Mouse (Mus musculus): ENCODE measurements around the gene Ddi1.
"Not testable (repeated sequence)": the region's sequence is repeated elsewhere in the genome, so short reads cannot be mapped to it uniquely, and the experiment has no call there.

The Ddi1 gene

DNA sequence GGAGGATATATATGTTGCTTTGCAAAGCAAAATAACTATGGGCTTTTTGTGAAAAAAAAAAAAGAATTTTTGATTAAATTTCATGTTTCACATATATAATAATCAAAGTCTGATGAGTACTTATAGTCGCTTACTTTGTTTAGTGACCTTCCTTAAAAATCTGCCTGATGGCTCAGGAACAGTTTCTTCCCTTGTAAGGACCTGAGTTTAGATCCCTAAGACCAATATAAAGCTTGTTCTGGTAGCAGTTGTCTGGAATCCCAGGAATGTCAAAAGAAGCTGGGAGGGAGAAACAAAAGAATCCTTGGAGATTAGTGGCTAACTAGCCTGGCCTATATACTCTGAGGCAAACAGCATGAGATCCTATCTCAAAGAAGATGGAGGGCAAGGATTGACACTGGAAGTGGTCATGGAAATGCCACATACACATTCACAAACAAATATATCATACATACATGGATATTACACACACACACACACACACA, at the start of gene Ddi1:
Gene Ddi1 (minus strand): TSS at position 51 of the 485 bp plus-strand sequence.
- no peak for DNase-seq

DNA sequence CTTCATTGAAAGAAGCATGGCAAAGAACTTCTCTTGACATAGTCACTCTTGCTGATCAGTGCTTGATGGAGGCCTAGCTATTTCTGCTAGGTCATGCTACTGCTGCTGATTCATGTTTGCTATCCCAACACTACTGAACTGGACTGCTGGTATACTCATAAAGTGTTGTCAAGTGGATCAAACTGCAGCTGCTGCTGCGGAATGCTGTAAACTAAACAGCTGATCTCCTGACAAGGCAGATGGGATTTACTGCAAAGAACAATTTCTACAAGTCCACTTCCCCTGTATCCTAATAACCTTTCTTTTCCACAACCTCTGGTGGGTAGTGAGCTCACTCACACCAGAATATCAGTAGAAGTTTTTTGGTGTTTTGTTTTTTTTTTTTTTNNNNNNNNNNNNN, 47.5 kb upstream of the Ddi1 start:
- DNase-seq, result no peak

DNA sequence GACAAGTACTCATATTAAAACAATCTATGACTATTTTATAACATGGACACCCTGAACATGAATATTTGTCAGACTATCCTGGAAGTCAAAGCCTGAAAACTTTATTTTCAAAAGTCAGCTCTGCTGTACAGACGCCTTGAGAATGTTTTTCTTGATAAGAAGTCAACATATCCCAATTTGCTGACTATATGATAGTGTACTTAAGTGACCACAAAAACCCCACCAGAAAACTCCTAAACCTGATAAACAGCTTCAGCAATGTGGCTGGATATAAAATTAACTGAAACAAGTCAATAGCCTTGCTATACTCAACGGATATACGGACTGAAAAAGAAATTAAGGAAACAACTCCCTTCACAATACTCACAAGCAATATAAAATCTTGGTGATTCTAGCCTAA, 36.2 kb upstream of the Ddi1 start:
- DNase-seq, result no peak

DNA sequence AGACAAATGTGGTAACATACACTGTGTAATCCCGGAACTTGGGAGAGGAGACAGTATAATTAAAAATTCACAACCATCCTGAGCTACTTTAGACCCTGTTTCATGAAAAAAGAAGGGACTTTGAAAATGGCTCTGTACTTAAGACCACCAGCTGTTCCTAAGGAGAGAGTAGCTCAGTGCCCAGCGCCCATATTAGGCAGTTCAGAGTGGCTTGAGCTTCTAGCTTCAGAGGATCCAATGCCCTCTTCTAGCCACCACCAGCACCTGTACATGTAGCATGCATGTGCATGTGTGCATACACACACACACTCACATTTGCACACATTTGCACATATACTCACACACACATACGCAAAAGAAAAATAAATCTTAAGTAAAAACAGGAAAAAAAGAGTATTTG, 34.9 kb upstream of the Ddi1 start:
- DNase-seq, result no peak

DNA sequence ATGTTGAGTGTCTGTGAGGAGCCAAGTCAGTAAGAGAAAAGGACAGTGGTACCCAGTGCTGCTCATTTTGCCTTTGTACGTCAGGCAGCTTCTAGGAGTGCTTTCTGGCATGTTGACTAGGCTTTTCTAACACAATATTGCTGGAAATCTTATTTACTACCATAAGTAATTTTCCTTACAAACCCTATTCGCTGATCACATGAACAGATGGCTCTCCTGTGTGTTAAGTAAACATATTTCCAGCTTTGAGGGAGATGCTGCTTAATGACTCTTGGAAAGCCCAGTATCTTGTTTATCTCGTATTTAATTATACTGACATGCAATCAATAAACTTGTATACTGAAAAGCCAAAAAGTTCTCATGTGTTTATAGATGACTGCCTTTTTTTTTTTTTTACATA, 32.4 kb upstream of the Ddi1 start:
- no peak for DNase-seq

DNA sequence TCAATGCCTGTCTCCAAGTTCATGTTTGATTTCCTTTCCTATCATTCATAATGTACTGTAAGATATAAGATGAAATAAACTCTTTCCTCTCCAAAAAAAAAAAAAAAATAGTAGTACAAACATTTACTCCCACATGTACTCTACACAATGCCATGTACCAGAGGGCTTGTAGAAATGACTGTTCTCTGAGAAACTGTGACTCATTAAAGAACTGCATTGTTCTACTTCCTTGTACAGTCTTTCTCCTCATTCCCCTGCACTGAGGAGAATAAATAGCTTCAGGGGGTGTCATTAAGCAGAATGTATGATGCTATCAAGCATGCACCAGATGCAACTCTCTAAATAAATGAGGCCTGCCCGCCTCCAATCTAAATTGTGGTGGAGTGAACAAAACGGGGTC, 28.9 kb upstream of the Ddi1 start:
- no peak for DNase-seq

DNA sequence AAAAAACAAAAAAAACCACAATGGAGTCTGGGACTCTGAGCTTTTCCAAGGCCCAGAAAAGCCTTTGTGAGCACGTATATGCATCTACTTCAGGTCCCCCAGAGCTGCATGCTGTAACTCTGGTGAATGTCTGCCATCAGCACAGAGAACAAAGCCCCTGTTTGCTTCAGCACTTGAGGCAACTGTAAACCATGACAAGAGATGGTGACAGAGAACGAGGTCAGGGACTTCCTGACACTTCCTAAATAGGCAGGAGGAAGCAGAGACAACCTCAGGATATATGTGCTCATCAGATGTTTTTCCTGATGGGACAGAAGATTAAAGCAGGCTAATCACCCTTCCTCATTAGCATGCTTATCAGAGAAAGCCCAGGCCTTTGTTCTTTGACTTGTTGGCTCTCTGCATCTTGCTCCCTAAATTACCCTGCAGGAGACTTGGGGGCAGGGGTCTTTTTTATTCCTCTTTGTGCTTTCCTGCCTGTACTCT, 19.6 kb upstream of the Ddi1 start:
- DNase-seq, result no peak

DNA sequence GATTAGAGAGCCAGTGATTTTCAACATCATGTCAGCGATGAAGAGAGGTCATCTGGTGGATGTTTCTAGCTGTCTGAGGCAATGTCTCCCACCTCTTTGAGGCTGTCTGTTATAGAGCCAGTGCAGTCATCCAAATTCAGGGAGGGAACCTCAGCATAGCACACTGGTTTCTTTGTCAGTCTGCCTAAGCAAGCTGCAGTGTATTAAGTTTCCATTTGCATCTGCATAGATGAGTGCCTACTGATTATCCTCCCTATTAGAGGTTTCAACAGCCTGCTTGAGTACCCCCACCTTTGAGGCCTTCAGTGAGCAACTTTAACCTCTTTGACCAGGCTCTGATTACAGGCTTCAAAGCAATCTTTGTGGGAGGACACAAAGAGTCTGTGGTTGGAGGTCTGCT, 17.1 kb upstream of the Ddi1 start:
- no peak for DNase-seq

DNA sequence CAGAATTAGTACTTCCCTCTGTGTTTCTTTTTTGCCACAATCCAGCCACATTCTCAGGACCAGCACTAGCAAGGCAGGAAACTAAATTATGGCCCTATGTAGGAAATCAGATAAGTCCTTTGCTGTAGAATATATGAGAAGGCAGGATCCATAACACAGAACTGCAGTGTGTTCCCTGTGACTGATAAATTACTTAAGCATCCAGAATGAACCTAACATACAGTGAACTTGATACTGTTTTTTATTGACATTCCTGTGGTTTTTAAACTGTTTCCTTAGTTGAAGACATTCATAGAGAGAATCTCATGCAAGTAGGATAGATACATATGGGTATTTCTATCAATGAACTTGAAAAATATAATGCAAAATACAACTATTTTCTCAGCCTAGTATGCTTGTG, 7.9 kb upstream of the Ddi1 start:
- DNase-seq, result no peak

DNA sequence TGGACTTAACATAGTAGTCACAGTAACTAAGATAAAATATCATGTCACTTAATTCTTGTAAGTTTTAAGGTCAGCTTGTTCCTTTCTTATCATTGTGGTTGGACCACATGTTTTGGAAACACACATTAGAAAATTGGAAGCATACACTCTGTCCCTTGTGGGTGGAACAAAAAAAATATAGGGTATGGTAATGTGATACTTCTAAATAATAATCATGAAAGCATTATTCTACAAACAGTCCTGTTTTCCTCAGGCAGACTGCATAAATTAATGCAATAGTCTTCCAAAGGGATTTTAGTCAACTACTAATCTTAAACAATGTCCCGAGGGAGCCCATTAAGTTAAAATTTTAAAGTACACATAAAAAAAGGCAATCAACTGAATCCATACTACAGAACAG, 6.7 kb upstream of the Ddi1 start:
- DNase-seq, result no peak

DNA sequence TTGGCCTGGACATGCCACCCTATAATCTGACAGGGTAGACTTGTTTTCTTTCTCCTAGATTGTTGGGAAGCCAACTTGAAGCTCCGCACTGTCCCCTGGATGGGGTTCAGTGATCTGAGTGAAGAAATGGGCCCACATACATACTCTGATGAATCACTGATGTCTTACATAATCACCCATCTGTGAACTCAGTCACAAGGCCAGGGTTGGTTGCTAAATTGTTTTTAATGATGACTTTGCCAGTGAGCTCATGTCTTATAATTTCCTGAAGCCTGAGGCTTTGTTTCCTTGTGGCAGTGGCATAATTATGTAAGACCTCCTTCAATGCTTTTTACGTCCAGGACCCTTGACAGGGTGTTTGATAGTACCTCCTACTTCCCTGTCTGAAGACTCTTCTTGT, 4.8 kb downstream of the Ddi1 start:
- no peak for DNase-seq

DNA sequence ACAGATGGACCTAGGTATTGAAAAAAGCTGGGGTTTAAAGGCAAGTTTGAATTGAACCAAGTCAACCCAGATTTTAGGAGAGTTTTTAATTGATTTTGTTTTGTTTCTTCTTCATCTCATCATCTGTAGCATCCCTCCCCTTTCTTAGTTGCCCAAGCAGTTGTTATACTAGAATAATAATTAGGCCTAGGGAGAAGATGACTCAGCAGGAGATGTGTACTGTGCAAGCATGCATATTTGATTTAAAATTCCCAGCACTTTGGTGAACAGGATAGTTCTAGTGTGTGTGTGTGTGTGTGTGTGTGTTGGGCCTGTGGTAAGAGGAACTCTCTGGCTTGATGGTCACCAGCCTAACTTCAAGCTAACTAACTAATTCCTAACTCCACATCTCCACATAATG, 12.6 kb downstream of the Ddi1 start:
- DNase-seq, result no peak

DNA sequence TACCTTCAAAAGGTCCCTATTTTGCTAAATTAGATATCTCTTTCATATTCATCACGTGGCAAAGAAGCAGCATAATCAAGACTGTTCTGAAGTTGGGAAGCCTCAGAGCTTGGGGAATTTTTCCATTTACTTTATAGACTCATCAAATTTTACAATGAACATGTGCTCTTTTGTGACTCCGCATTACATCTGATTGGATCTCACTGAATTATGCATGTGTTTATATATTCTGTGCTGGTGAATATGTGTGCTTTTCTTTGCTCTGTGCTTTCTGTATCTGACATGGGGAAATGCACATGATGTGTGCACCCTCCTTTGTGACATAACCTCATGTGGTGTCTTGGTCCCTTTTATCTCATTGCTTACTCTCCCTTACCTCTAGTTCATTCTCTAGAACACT, 17.7 kb downstream of the Ddi1 start:
- DNase-seq, result no peak

DNA sequence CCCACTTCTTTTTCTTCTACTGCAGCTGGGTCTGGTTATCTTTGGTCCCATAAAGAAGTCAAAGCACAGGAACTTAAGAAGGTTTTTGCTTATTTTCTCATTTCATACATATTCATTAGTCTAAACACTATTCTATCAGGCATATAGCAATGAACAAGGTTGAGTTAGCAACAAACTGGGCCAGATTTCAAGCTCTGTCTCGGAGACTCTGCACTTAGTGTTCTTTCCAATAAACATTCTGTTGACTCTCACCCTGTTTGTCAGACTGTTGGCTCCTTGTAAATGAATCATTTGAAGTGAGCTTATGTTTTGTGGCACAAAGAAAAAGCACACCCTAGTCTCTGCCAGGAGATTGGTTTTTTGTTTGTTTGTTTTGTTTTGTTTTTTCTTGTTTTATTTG, 19.3 kb downstream of the Ddi1 start:
- DNase-seq, result no peak

DNA sequence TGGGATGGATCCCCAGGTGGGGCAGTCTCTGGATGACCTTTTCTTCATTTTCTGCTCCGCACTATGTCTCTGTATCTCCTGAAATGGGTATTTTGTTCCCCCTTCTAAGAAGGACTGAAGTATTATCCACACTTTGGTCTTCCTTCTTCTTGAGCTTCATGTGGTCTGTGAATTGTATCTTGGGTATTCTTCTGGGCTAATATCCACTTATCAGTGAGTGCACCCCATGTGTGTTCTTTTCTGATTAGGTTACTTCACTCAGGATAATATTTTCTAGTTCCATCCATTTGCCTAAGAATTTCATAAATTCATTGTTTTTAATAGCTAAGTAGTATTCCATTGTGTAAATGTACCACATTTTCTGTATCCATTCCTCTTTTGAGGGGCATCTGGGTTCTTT, 33.7 kb downstream of the Ddi1 start:
- not testable (repeated sequence) for DNase-seq

DNA sequence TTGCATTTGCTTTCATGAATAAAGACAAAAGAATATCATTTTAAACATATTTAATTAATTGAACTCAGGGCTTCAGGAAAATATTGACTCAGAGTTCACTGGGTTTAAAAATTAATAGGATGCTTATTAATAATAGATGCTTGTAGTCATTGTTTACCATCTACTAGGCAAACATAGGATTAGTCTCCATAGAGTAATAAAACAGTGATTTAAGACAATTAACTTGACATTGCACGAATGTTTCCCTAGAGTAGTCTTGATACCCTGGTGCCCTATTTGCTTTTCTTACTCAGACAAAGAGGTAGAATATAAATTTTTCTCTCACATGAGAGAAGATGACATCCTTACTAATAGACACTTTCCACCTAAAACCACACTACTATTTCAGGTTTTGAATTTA, 52.1 kb downstream of the Ddi1 start:
- no peak for DNase-seq

DNA sequence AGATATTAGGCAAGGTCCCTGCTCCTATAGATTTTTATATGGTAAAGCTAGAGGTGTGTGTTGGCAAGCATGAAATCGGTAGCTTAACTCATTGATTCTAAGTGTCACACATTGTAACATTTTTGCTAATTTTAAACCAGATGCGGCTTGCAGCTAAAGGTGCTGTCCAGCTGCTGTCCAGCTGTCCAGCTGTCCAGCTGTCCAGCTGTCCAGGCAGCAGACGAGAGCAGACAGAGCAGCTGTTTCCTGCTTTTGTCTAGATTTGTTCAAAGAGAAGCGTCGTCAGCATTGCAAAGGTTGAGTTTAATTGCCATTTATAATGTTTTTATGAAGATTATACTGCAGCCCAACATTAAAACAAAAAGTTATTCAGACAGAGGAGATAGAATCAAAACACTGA, 56.8 kb downstream of the Ddi1 start:
- DNase-seq, result no peak

Measured in thymus, postnatal 36 days (tissue).